Mouse (Mus musculus) neural tube, embryonic 11.5 days (tissue): Measurements from ENCODE around the gene Calr3. TPM values are rescaled to one million over a fixed set of nuclear protein-coding genes. Genes with fewer than 3 reads are reported as not detected.

Experiments
- ATAC-seq: fragments of 200-750 bp; cut with Nextera tagmentation; 2 replicates; pipeline ENCODE4 v1.8.0; 2017; ENCODE audit warnings: moderate number of reproducible peaks, mild to moderate bottlenecking, moderate TSS enrichment, moderate library complexity; ENCODE audit not compliant: insufficient read depth, low FRiP score, low TSS enrichment
- DNase-seq: peaks from one replicate; pipeline ENCODE4 v3.0.0-alpha.2; 2015; ENCODE audit warnings: low spot score
- H3K27ac ChIP-seq: fragments of 300-500 bp; sonication (generic); 2 replicates; pipeline ENCODE4 v1.5.1; 2014; ENCODE audit warnings: low read depth, mild to moderate bottlenecking, low read length
- H3K27me3 ChIP-seq: fragments of 300-500 bp; sonication (generic); 2 replicates; pipeline ENCODE4 v1.6.1; 2014; ENCODE audit warnings: mild to moderate bottlenecking, low read length, mixed read lengths; ENCODE audit not compliant: control insufficient read depth, insufficient read depth
- H3K36me3 ChIP-seq: fragments of 300-500 bp; sonication (generic); 2 replicates; pipeline ENCODE4 v1.6.1; 2014; ENCODE audit warnings: mild to moderate bottlenecking, low read length, moderate library complexity, mixed read lengths; ENCODE audit not compliant: control insufficient read depth, insufficient read depth
- H3K4me1 ChIP-seq: fragments of 300-500 bp; sonication (generic); 2 replicates; pipeline ENCODE4 v1.6.1; 2014; ENCODE audit warnings: low read length, mixed read lengths; ENCODE audit not compliant: control insufficient read depth, insufficient read depth
- H3K4me2 ChIP-seq: fragments of 300-500 bp; sonication (generic); 2 replicates; pipeline ENCODE4 v1.6.1; 2014; ENCODE audit warnings: low read depth, mild to moderate bottlenecking, moderate library complexity
- H3K4me3 ChIP-seq: fragments of 300-500 bp; sonication (generic); 2 replicates; pipeline ENCODE4 v1.5.1; 2014; ENCODE audit warnings: low read depth, low read length
- H3K9ac ChIP-seq: fragments of 300-500 bp; sonication (generic); 2 replicates; pipeline ENCODE4 v1.6.1; 2014; ENCODE audit warnings: mild to moderate bottlenecking, low read length
- H3K9me3 ChIP-seq: fragments of 300-500 bp; sonication (generic); 2 replicates; pipeline ENCODE4 v1.6.1; 2016; ENCODE audit warnings: low read length; ENCODE audit not compliant: control insufficient read depth
- WGBS: fragments of 180-500 bp; shearing (Covaris S2); extraction: QIAGEN DNeasy Blood & Tissue Kit; methylation state at CpG from one replicate; pipeline ENCODE4 v1.1.7; 2014; 5-methylcytosine and 5-hydroxymethylcytosine counted together
- microRNA-seq: library from miRNA; unstranded; fragments of <30 nt; microRNA quantifications from one replicate; pipeline ENCODE4, GENCODE M21; 2016
- polyA plus RNA-seq: library from polyadenylated mRNA; unstranded; fragments of >200 nt; fragmentation: Nextera tagmentation; extraction: Ambion mirVana; gene quantifications from 2 replicates; pipeline ENCODE4 v1.2.1, GENCODE M21; 2014

Gene Calr3
- polyA plus RNA-seq, 1 experiment from 2014 or later, result 1.2 TPM

- Histone ChIP-seq H3K4me1 (0 out of 2 replicates have a peak, but pooled peaks cover 5% of the 10 kb centered on the region), H3K27me3 (no peaks in the 10 kb centered on the region), H3K4me3 (no peak overlapping the region), H3K9ac (no peak overlapping the region), H3K9me3 (no peaks in the 10 kb centered on the region), H3K4me2 (no peak overlapping the region), H3K27ac (no peak overlapping the region), H3K36me3 (peaks cover 4% of the 10 kb centered on the region)
- DNase-seq, result no peak
- ATAC-seq, result no peak
- WGBS, result 89% methylated on average over 1 of the region's 1 CpGs
These were observed 42.3 kb downstream of the Calr3 start for GRCm38 (mm10) chr8:72401381-72401780.

GRCm38 (mm10) chr8:72385737-72386136, 57.9 kb downstream of the Calr3 start:
- no peaks in the 10 kb centered on the region; the same call in 1 of the 2 replicates for H3K9me3 ChIP-seq
- 93% methylated on average over 2 of the region's 2 CpGs for WGBS
- no peak overlapping the region for H3K4me3 ChIP-seq
- DNase-seq, result no peak
- no peak overlapping the region for H3K27ac ChIP-seq
- no peaks in the 10 kb centered on the region for H3K4me1 ChIP-seq
- ATAC-seq, result no peak
- H3K9ac ChIP-seq, result no peak overlapping the region
- no peaks in the 10 kb centered on the region for H3K27me3 ChIP-seq
- H3K36me3 ChIP-seq, result peaks cover 36% of the 10 kb centered on the region
- no peak overlapping the region for H3K4me2 ChIP-seq

GRCm38 (mm10) chr8:72382395-72382794, 61.3 kb downstream of the Calr3 start:
- no peaks in the 10 kb centered on the region for H3K4me1 ChIP-seq
- no peaks in the 10 kb centered on the region; the same call in 1 of the 2 replicates for H3K9me3 ChIP-seq
- DNase-seq, result no peak
- ATAC-seq, result no peak
- no peak overlapping the region for H3K4me2 ChIP-seq
- H3K27ac ChIP-seq, result no peak overlapping the region
- peaks cover 43% of the 10 kb centered on the region for H3K36me3 ChIP-seq
- H3K4me3 ChIP-seq, result no peak overlapping the region
- 55% methylated on average over 5 of the region's 5 CpGs for WGBS
- no peak overlapping the region for H3K9ac ChIP-seq
- H3K27me3 ChIP-seq, result no peaks in the 10 kb centered on the region

GRCm38 (mm10) chr8:72380656-72381055, 63.0 kb downstream of the Calr3 start:
- 86% methylated on average over 8 of the region's 8 CpGs for WGBS
- no peak overlapping the region for H3K9ac ChIP-seq
- H3K4me2 ChIP-seq, result no peak overlapping the region
- peaks cover 39% of the 10 kb centered on the region for H3K36me3 ChIP-seq
- H3K27ac ChIP-seq, result no peak overlapping the region
- no peak overlapping the region for H3K4me3 ChIP-seq
- no peak for DNase-seq
- no peaks in the 10 kb centered on the region; the same call in 1 of the 2 replicates for H3K9me3 ChIP-seq
- H3K27me3 ChIP-seq, result no peaks in the 10 kb centered on the region
- no peaks in the 10 kb centered on the region for H3K4me1 ChIP-seq
- ATAC-seq, result no peak

- Histone ChIP-seq H3K4me3 (no peak overlapping the region), H3K36me3 (peaks cover 24% of the 10 kb centered on the region), H3K4me1 (no peaks in the 10 kb centered on the region), H3K9ac (no peak overlapping the region), H3K27me3 (no peaks in the 10 kb centered on the region), H3K9me3 (no peaks in the 10 kb centered on the region; the same call in 1 of the 2 replicates), H3K4me2 (no peak overlapping the region), H3K27ac (no peak overlapping the region)
- no peak for ATAC-seq
- 97% methylated on average over 2 of the region's 2 CpGs for WGBS
- no peak for DNase-seq
These were observed 66.8 kb downstream of the Calr3 start for GRCm38 (mm10) chr8:72376900-72377299.

- Histone ChIP-seq H3K4me3 (no peak overlapping the region), H3K36me3 (peaks cover 27% of the 10 kb centered on the region), H3K27ac (no peak overlapping the region), H3K4me2 (no peak overlapping the region), H3K4me1 (no peaks in the 10 kb centered on the region), H3K9ac (no peak overlapping the region), H3K9me3 (no peaks in the 10 kb centered on the region; the same call in 1 of the 2 replicates), H3K27me3 (no peaks in the 10 kb centered on the region)
- ATAC-seq (no peak), DNase-seq (no peak)
- WGBS, result over 99% methylated on average over 5 of the region's 5 CpGs
These were observed 67.4 kb downstream of the Calr3 start for GRCm38 (mm10) chr8:72376309-72376708.

- Histone ChIP-seq H3K36me3 (peaks cover 30% of the 10 kb centered on the region), H3K27me3 (no peaks in the 10 kb centered on the region), H3K4me2 (no peak overlapping the region), H3K4me1 (no peaks in the 10 kb centered on the region), H3K4me3 (no peak overlapping the region), H3K9ac (no peak overlapping the region), H3K27ac (no peak overlapping the region), H3K9me3 (no peaks in the 10 kb centered on the region)
- WGBS, result 87% methylated on average over 5 of the region's 5 CpGs
- DNase-seq (no peak), ATAC-seq (no peak)
These were observed 68.5 kb downstream of the Calr3 start for GRCm38 (mm10) chr8:72375161-72375560.

Small RNAs within 50 kb of the gene (microRNA-seq; reads per million reads assigned to microRNA genes)
- gene Mir7068, result 2.3 reads per million

Other genes starting within 250 kb of the Calr3 start
- gene Cib3, start 231.0 kb downstream of the Calr3 start, polyA plus RNA-seq, result not detected in 2 replicates
- gene Gm11034, start 230.2 kb downstream of the Calr3 start, polyA plus RNA-seq, result not detected in 2 replicates
- 80.1 and 80.6 TPM in 2 replicates for gene Fam32a, start 224.1 kb downstream of the Calr3 start, polyA plus RNA-seq
- gene Ap1m1, start 203.9 kb downstream of the Calr3 start, polyA plus RNA-seq, result 178 and 184 TPM in 2 replicates
- gene Gm10282, start 138.6 kb downstream of the Calr3 start, polyA plus RNA-seq, result 35.7 and 38.2 TPM in 2 replicates
- 6.0 and 6.2 TPM in 2 replicates for gene Klf2, start 124.8 kb downstream of the Calr3 start, polyA plus RNA-seq
- 77.7 and 81.0 TPM in 2 replicates for gene Eps15l1, start 22.4 kb downstream of the Calr3 start, polyA plus RNA-seq
- gene 1700030K09Rik, start within 50 bp of the Calr3 start, polyA plus RNA-seq, result 13.3 and 15.4 TPM in 2 replicates
- 78.6 and 81.6 TPM in 2 replicates for gene Cherp, start 31.4 kb upstream of the Calr3 start, polyA plus RNA-seq
- 13.6 and 14.6 TPM in 2 replicates for gene Slc35e1, start 48.7 kb upstream of the Calr3 start, polyA plus RNA-seq
- 14.6 and 16.6 TPM in 2 replicates for gene Med26, start 104.4 kb upstream of the Calr3 start, polyA plus RNA-seq
- gene Smim7, start 127.2 kb upstream of the Calr3 start, polyA plus RNA-seq, result 124 and 125 TPM in 2 replicates
- 17.3 and 17.5 TPM in 2 replicates for gene Tmem38a, start 128.2 kb upstream of the Calr3 start, polyA plus RNA-seq
- 0.12 and 0.16 TPM in 2 replicates for gene Nwd1, start 202.8 kb upstream of the Calr3 start, polyA plus RNA-seq